Mouse (Mus musculus): ENCODE measurements at regions not wholly inside any gene's neighbourhood (a gene's known extent, or its start where the extent isn't known, plus 50 kb on each side); places are given as distances from the start of the nearest gene placed in this dataset.

DNA sequence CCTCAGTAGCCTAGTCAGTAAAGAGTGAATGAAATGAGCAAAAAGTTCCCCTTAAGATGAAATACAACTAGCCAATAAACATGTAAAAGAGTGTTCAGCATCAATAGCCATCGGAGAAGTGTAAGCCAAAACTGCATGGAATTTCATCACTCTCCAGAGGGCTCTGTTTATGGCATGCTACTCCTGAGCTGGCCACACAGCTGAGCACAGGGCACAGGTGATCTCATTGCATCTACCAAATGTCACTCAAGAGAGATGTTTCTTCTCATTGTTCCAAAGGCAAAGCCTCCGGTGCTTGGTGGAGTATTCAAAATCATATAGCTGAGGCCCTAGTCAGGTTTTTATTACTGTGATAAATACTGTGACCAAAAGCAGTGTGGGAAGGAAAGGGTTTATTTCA lies 895.1 kb downstream of the Tmem114 start:
- H3K4me3 ChIP-seq (replicated peaks), result no peak overlapping the region
- no peaks in the 10 kb centered on the region for H3K36me3 ChIP-seq
- no peaks in the 10 kb centered on the region for H3K9me3 ChIP-seq
- ATAC-seq (ENCODE audit: insufficient read depth, low FRiP score, low read depth), result no peak
- no peak overlapping the region for H3K27ac ChIP-seq
- H3K4me1 ChIP-seq, result no peaks in the 10 kb centered on the region
- 87% methylated on average over 2 of the region's 2 CpGs for WGBS
- H3K27me3 ChIP-seq (replicated peaks), result no peaks in the 10 kb centered on the region
- H3K9ac ChIP-seq, result no peak overlapping the region
- H3K4me2 ChIP-seq, result no peak overlapping the region

DNA sequence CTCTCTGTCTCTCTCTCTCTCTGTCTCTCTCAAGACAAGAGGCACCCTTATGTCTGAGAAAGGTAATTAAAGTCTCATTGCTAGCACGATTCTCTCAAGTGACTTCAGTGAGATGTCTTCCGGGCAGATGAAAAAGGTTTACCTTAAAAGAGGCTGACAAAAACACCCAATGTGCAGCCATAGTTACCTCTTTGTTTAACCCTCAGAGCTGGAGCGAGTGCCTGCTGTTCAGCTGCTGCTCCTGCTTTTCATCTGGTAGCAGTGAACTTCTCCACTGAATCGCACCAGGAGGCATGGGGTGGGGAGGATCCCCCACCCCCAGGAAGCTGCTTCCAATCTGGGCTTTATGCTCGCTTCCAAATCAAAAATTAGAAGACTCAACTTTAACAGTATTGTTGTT lies 896.0 kb downstream of the Tmem114 start:
- Histone ChIP-seq H3K27ac (no peak overlapping the region), H3K4me2 (no peak overlapping the region), H3K27me3 (replicated peaks) (no peaks in the 10 kb centered on the region), H3K4me1 (no peaks in the 10 kb centered on the region), H3K9me3 (no peaks in the 10 kb centered on the region), H3K36me3 (no peaks in the 10 kb centered on the region), H3K4me3 (replicated peaks) (no peak overlapping the region), H3K9ac (no peak overlapping the region)
- ATAC-seq (ENCODE audit: insufficient read depth, low FRiP score, low read depth), result no peak
- 48% methylated on average over 5 of the region's 5 CpGs for WGBS

DNA sequence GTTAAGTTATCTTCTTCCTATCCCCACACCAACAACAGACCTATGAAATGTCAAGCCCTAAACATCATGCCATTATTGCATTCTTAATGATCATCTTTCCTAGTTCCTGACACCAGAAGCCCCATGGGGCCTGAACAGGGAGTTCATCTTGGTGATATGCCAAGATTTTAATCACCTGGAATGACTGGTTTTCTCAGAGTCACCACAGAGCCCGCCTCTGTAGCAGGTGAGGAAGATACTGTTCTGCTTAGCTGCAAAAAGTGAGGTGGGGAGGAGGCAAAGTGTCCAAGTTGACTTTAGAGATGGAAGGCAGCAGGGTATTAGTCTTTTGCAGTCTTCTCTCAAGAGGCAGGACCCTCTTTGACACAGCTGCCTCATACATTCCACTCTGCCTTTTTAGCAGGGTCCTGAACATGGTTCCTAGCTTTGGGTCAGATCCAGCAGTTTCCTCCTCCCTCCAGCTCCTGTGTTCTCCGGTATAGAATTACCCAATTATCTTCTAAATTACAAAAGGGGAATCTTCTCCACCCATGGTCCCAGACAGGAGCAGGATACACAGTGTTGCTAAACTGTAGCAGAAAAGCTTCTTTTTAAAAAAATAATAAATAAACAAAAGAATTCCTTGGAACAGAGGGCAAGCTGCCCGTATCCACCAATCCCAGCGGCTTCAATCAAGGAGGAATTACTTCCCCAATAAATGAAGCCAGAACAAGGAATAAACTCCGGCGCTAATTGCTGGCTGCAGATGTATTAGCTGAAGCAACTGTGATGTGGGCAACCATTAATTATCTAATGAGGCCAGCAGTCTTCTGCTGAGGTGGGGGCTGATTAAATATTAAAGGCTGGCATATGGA lies 896.8 kb downstream of the Tmem114 start:
- Histone ChIP-seq H3K4me2 (no peak overlapping the region), H3K9ac (no peak overlapping the region), H3K27me3 (replicated peaks) (no peaks in the 10 kb centered on the region), H3K36me3 (no peaks in the 10 kb centered on the region), H3K9me3 (no peaks in the 10 kb centered on the region), H3K4me3 (replicated peaks) (no peak overlapping the region), H3K27ac (no peak overlapping the region), H3K4me1 (no peaks in the 10 kb centered on the region)
- WGBS, result 51% methylated on average over 6 of the region's 6 CpGs
- no peak for ATAC-seq (ENCODE audit: insufficient read depth, low FRiP score, low read depth)

DNA sequence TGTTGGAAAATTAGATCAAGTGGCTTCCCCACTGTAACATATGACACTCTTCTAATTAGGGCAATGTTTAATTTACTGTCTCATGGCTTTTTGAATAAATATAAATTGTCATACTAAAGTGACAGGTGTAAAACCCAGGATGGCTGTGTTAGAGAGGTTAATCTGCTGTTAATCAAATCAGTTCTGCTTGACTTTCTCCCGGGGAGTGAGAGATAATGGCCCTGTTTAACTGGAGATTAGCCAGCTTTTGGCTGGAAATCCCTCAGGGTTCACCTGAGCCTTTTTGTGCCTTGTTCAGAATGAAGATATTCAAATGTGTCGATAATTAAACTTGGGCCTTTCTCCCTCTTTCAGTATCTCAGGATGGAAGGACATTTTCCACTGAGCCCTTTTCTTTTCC lies 906.2 kb downstream of the Tmem114 start:
- WGBS, result 68% methylated on average over 2 of the region's 2 CpGs
- Histone ChIP-seq H3K4me1 (no peaks in the 10 kb centered on the region), H3K27ac (no peak overlapping the region), H3K36me3 (no peaks in the 10 kb centered on the region), H3K4me2 (no peak overlapping the region), H3K4me3 (replicated peaks) (no peak overlapping the region), H3K9me3 (peaks cover 5% of the 10 kb centered on the region; the same call in 1 of the 2 replicates), H3K27me3 (replicated peaks) (no peaks in the 10 kb centered on the region), H3K9ac (no peak overlapping the region)
- ATAC-seq (ENCODE audit: insufficient read depth, low FRiP score, low read depth), result no peak
